Mouse (Mus musculus): ENCODE data around the gene Lce1i.
"Not testable (repeated sequence)": the region's sequence is repeated elsewhere in the genome, so short reads cannot be mapped to it uniquely, and the experiment has no call there.

Lce1i gene

GRCm38 (mm10) chr3:92778799-92779198 is at the start of gene Lce1i:
Gene Lce1i (minus strand): TSS chr3:92778899.
- CTCF ChIA-PET = no interaction called here

- CTCF ChIA-PET = no interaction called here
Measured at GRCm38 (mm10) chr3:92827108-92827507, 48.4 kb upstream of the Lce1i start, which contains the start of gene Kprp. Gene Kprp (minus strand): TSS chr3:92827247.

- CTCF ChIA-PET = no interaction called here
Measured at GRCm38 (mm10) chr3:92825808-92826207, 47.1 kb upstream of the Lce1i start.

GRCm38 (mm10) chr3:92816036-92816435 is 37.3 kb upstream of the Lce1i start:
- CTCF ChIA-PET = not testable (repeated sequence)

- CTCF ChIA-PET = no interaction called here
Measured at GRCm38 (mm10) chr3:92815581-92815980, 36.9 kb upstream of the Lce1i start.

- CTCF ChIA-PET = no interaction called here
Measured at GRCm38 (mm10) chr3:92807791-92808190, 29.1 kb upstream of the Lce1i start, which contains the start of gene Lce1k. Gene Lce1k (minus strand): TSS chr3:92807891.

- CTCF ChIA-PET = no interaction called here
Measured at GRCm38 (mm10) chr3:92790414-92790813, 11.7 kb upstream of the Lce1i start, which contains the start of gene Lce1j. Gene Lce1j (minus strand): TSS chr3:92790514.

- CTCF ChIA-PET = no interaction called here
Measured at GRCm38 (mm10) chr3:92771573-92771972, 7.1 kb downstream of the Lce1i start.

GRCm38 (mm10) chr3:92764965-92765364 is 13.7 kb downstream of the Lce1i start, which contains the start of gene Lce1h:
Gene Lce1h (minus strand): TSS chr3:92765065.
- CTCF ChIA-PET = no interaction called here

GRCm38 (mm10) chr3:92753197-92753596 is 25.5 kb downstream of the Lce1i start:
- CTCF ChIA-PET = no interaction called here

- CTCF ChIA-PET = no interaction called here
Measured at GRCm38 (mm10) chr3:92752238-92752637, 26.5 kb downstream of the Lce1i start, which contains the start of gene Lce1g. Gene Lce1g (minus strand): TSS chr3:92752338.

GRCm38 (mm10) chr3:92738996-92739395 is 39.7 kb downstream of the Lce1i start, which contains the start of gene Gm38119:
Gene Gm38119 (minus strand): TSS chr3:92739096.
- CTCF ChIA-PET = no interaction called here
